Mouse (Mus musculus) cerebellum, adult 2 months (tissue): ENCODE results near the gene Snrpa1.

Source experiments
- CTCF ChIP-seq: fragments of 200-500 bp; IDR thresholded peaks from 2 replicates; pipeline ENCODE4 v1.5.1; 2011; ENCODE audit warnings: low read depth, mild to moderate bottlenecking, control low read depth, low read length, moderate library complexity, borderline replicate concordance; ENCODE audit not compliant: insufficient read depth
- POLR2A ChIP-seq: fragments of 200-500 bp; IDR thresholded peaks from 2 replicates; pipeline ENCODE4 v1.6.1; 2011; ENCODE audit warnings: low read length, control low read depth, borderline replicate concordance; ENCODE audit not compliant: insufficient read depth

DNA sequence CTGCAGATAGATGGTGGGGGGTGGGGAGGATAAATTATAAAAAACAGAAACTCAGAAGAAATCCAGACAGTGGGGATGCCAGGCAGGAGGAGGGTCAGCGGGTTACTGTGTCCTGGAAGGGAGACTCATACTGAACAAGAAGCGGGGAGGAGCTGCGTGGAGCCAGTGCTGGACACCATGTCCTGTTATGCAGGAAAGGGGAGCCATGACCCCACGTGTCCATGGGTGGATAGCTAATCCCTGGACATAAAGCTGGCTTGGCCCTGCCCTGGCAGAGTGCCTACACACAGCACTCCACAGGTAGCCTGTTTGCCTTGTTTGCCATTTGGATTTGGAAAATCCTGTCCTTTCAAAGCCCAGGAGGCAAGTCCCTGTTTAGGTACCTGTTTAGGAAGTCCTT lies 10.8 kb upstream of the Snrpa1 start:
- TF ChIP-seq CTCF (no peak), POLR2A (no peak)
